Mouse (Mus musculus): ENCODE measurements around the gene Slc7a14. TPM values are rescaled to one million over a fixed set of nuclear protein-coding genes. Genes with fewer than 3 reads are reported as not detected.

The Slc7a14 gene
- polyA plus RNA-seq, 1 experiment from 2014 or later = 1.6 TPM

DNA sequence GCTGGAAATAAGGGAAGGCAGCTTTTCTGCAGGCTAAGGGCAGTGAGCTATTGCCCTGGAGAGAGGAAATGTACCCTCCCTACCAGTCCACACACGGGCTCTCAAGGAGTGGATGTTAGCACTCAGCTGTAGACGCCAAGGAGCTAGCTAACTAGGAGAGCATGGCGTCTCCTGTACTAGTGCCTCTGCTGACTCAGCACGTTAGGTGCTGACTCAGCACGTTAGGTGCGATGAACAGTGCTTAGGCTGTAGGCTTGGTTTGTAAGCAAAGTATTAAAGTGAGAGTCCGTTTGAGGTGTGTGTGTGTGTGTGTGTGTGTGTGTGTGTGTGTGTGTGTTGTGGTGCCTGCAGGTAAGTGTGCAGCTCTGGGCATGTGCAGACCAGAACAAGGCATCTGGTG, 119.8 kb downstream of the Slc7a14 start:
- Histone ChIP-seq H3K27me3 (ENCODE audit: control insufficient read depth, insufficient read depth, low read length) (no peaks in the 10 kb centered on the region), H3K27ac (ENCODE audit: low read length) (no peak overlapping the region), H3K36me3 (ENCODE audit: control insufficient read depth, insufficient read depth, low read length) (no peaks in the 10 kb centered on the region), H3K9ac (replicated peaks; ENCODE audit: low read depth, low read length) (no peak overlapping the region), H3K4me2 (replicated peaks; ENCODE audit: low read depth, low read length) (no peak overlapping the region), H3K4me3 (ENCODE audit: low read depth, low read length) (no peak overlapping the region), H3K9me3 (ENCODE audit: control insufficient read depth, low read depth, low read length) (no peaks in the 10 kb centered on the region), H3K4me1 (ENCODE audit: control insufficient read depth, insufficient read depth, low read length) (peaks cover 4% of the 10 kb centered on the region; the same call in 1 of the 2 replicates)
- ATAC-seq (ENCODE audit: insufficient number of reproducible peaks, insufficient read depth, low FRiP score, low read depth) = no peak
- WGBS = 92% methylated on average over 7 of the region's 7 CpGs

DNA sequence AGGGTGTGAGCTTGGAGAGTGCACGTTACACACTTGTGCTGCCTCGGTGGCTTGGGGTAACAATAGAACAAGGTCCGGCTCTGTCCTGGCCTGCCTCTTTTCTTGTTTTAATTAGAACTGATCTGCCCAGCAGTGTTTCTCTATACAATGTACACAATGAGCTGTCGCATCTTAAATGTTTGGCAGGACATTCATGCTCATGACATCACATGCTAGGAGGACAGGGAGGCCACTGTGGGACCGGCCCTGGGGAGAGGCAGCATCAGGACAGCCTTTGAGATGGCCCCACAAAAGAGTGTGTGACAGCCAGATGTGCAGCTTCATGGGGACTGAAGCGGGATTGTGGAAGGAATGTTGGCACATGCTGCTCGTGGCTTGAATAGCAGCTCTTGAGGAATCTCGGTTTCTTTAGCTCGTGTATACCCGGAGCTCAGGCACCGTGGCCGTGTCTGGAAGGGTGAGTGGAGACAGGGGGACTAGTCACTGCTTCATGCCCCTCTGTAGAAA, 143.8 kb downstream of the Slc7a14 start:
- H3K4me2 ChIP-seq (replicated peaks; ENCODE audit: low read depth, low read length) = no peak overlapping the region
- H3K36me3 ChIP-seq (ENCODE audit: control insufficient read depth, insufficient read depth, low read length) = no peaks in the 10 kb centered on the region
- H3K27me3 ChIP-seq (ENCODE audit: control insufficient read depth, insufficient read depth, low read length) = no peaks in the 10 kb centered on the region
- no peak for ATAC-seq (ENCODE audit: insufficient number of reproducible peaks, insufficient read depth, low FRiP score, low read depth)
- H3K4me1 ChIP-seq (ENCODE audit: control insufficient read depth, insufficient read depth, low read length) = no peaks in the 10 kb centered on the region
- 60% methylated on average over 12 of the region's 12 CpGs for WGBS
- no peak overlapping the region for H3K27ac ChIP-seq (ENCODE audit: low read length)
- H3K9me3 ChIP-seq (ENCODE audit: control insufficient read depth, low read depth, low read length) = no peaks in the 10 kb centered on the region
- no peak overlapping the region for H3K9ac ChIP-seq (replicated peaks; ENCODE audit: low read depth, low read length)
- H3K4me3 ChIP-seq (ENCODE audit: low read depth, low read length) = no peak overlapping the region

- Histone ChIP-seq H3K9ac (replicated peaks; ENCODE audit: low read depth, low read length) (no peak overlapping the region), H3K27me3 (ENCODE audit: control insufficient read depth, insufficient read depth, low read length) (no peaks in the 10 kb centered on the region), H3K36me3 (ENCODE audit: control insufficient read depth, insufficient read depth, low read length) (no peaks in the 10 kb centered on the region), H3K27ac (ENCODE audit: low read length) (no peak overlapping the region), H3K9me3 (ENCODE audit: control insufficient read depth, low read depth, low read length) (no peaks in the 10 kb centered on the region), H3K4me2 (replicated peaks; ENCODE audit: low read depth, low read length) (no peak overlapping the region), H3K4me3 (ENCODE audit: low read depth, low read length) (no peak overlapping the region), H3K4me1 (ENCODE audit: control insufficient read depth, insufficient read depth, low read length) (no peaks in the 10 kb centered on the region)
- WGBS = 72% methylated on average over 3 of the region's 3 CpGs
- no peak for ATAC-seq (ENCODE audit: insufficient number of reproducible peaks, insufficient read depth, low FRiP score, low read depth)
Observed at GRCm38 (mm10) chr3:31165803-31166202, 144.4 kb downstream of the Slc7a14 start.

GRCm38 (mm10) chr3:31162860-31163259, 147.3 kb downstream of the Slc7a14 start:
- no peak for ATAC-seq (ENCODE audit: insufficient number of reproducible peaks, insufficient read depth, low FRiP score, low read depth)
- Histone ChIP-seq H3K4me3 (ENCODE audit: low read depth, low read length) (no peak overlapping the region), H3K27me3 (ENCODE audit: control insufficient read depth, insufficient read depth, low read length) (no peaks in the 10 kb centered on the region), H3K4me1 (ENCODE audit: control insufficient read depth, insufficient read depth, low read length) (no peaks in the 10 kb centered on the region), H3K27ac (ENCODE audit: low read length) (no peak overlapping the region), H3K4me2 (replicated peaks; ENCODE audit: low read depth, low read length) (no peak overlapping the region), H3K9ac (replicated peaks; ENCODE audit: low read depth, low read length) (no peak overlapping the region), H3K9me3 (ENCODE audit: control insufficient read depth, low read depth, low read length) (no peaks in the 10 kb centered on the region), H3K36me3 (ENCODE audit: control insufficient read depth, insufficient read depth, low read length) (no peaks in the 10 kb centered on the region)
- WGBS = 94% methylated on average over 14 of the region's 14 CpGs

DNA sequence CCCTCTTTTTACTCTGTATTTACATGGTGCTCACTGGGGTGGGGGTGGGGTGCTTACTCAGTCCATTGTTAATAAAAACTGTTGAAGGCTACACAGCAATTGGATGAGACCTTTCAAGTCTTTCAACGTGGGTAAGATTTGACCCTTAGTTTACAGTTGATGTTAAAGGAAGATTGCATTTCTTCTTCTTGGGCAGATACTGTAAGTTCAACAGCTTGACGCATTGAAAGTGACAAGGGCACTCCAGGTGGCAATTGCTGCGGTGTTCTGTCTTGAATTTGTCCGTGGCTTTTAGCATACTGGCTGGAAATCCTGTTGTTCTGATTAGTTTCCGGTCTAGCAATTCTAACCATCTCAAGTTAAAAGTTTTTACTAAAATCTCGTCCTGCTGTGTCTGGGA, 148.8 kb downstream of the Slc7a14 start:
- WGBS = 51% methylated on average over 6 of the region's 6 CpGs
- H3K9ac ChIP-seq (replicated peaks; ENCODE audit: low read depth, low read length) = no peak overlapping the region
- no peak overlapping the region for H3K4me2 ChIP-seq (replicated peaks; ENCODE audit: low read depth, low read length)

GRCm38 (mm10) chr3:31160046-31160445, 150.1 kb downstream of the Slc7a14 start:
- ATAC-seq (ENCODE audit: insufficient number of reproducible peaks, insufficient read depth, low FRiP score, low read depth) = no peak

More for the DNA sequence above, 148.8 kb downstream of the Slc7a14 start:
- ATAC-seq (ENCODE audit: insufficient number of reproducible peaks, insufficient read depth, low FRiP score, low read depth) = no peak
- Histone ChIP-seq H3K27ac (ENCODE audit: low read length) (no peak overlapping the region), H3K27me3 (ENCODE audit: control insufficient read depth, insufficient read depth, low read length) (no peaks in the 10 kb centered on the region), H3K4me3 (ENCODE audit: low read depth, low read length) (no peak overlapping the region), H3K36me3 (ENCODE audit: control insufficient read depth, insufficient read depth, low read length) (no peaks in the 10 kb centered on the region), H3K9me3 (ENCODE audit: control insufficient read depth, low read depth, low read length) (no peaks in the 10 kb centered on the region), H3K4me1 (ENCODE audit: control insufficient read depth, insufficient read depth, low read length) (no peaks in the 10 kb centered on the region)

GRCm38 (mm10) chr3:31157776-31158175, 152.4 kb downstream of the Slc7a14 start:
- Histone ChIP-seq H3K9ac (replicated peaks; ENCODE audit: low read depth, low read length) (no peak overlapping the region), H3K9me3 (ENCODE audit: control insufficient read depth, low read depth, low read length) (no peaks in the 10 kb centered on the region), H3K36me3 (ENCODE audit: control insufficient read depth, insufficient read depth, low read length) (no peaks in the 10 kb centered on the region), H3K27ac (ENCODE audit: low read length) (no peak overlapping the region), H3K27me3 (ENCODE audit: control insufficient read depth, insufficient read depth, low read length) (no peaks in the 10 kb centered on the region), H3K4me1 (ENCODE audit: control insufficient read depth, insufficient read depth, low read length) (no peaks in the 10 kb centered on the region), H3K4me2 (replicated peaks; ENCODE audit: low read depth, low read length) (no peak overlapping the region), H3K4me3 (ENCODE audit: low read depth, low read length) (no peak overlapping the region)
- no peak for ATAC-seq (ENCODE audit: insufficient number of reproducible peaks, insufficient read depth, low FRiP score, low read depth)
- WGBS = 67% methylated on average over 15 of the region's 15 CpGs

More at GRCm38 (mm10) chr3:31160046-31160445, 150.1 kb downstream of the Slc7a14 start:
- H3K36me3 ChIP-seq (ENCODE audit: control insufficient read depth, insufficient read depth, low read length) = no peaks in the 10 kb centered on the region
- no peaks in the 10 kb centered on the region for H3K4me1 ChIP-seq (ENCODE audit: control insufficient read depth, insufficient read depth, low read length)
- no peaks in the 10 kb centered on the region for H3K9me3 ChIP-seq (ENCODE audit: control insufficient read depth, low read depth, low read length)
- no peaks in the 10 kb centered on the region for H3K27me3 ChIP-seq (ENCODE audit: control insufficient read depth, insufficient read depth, low read length)
- H3K27ac ChIP-seq (ENCODE audit: low read length) = no peak overlapping the region
- WGBS = 81% methylated on average over 10 of the region's 10 CpGs
- no peak overlapping the region for H3K4me2 ChIP-seq (replicated peaks; ENCODE audit: low read depth, low read length)
- H3K9ac ChIP-seq (replicated peaks; ENCODE audit: low read depth, low read length) = no peak overlapping the region
- no peak overlapping the region for H3K4me3 ChIP-seq (ENCODE audit: low read depth, low read length)

GRCm38 (mm10) chr3:31156126-31156525, 154.1 kb downstream of the Slc7a14 start:
- Histone ChIP-seq H3K9me3 (ENCODE audit: control insufficient read depth, low read depth, low read length) (no peaks in the 10 kb centered on the region), H3K27me3 (ENCODE audit: control insufficient read depth, insufficient read depth, low read length) (no peaks in the 10 kb centered on the region), H3K4me1 (ENCODE audit: control insufficient read depth, insufficient read depth, low read length) (no peaks in the 10 kb centered on the region), H3K36me3 (ENCODE audit: control insufficient read depth, insufficient read depth, low read length) (no peaks in the 10 kb centered on the region), H3K4me3 (ENCODE audit: low read depth, low read length) (no peak overlapping the region), H3K4me2 (replicated peaks; ENCODE audit: low read depth, low read length) (no peak overlapping the region), H3K27ac (ENCODE audit: low read length) (no peak overlapping the region), H3K9ac (replicated peaks; ENCODE audit: low read depth, low read length) (no peak overlapping the region)
- ATAC-seq (ENCODE audit: insufficient number of reproducible peaks, insufficient read depth, low FRiP score, low read depth) = no peak
- WGBS = 61% methylated on average over 3 of the region's 3 CpGs

All from stomach, embryonic 14.5 days (tissue).